Comparison of ENCODE assay signal across 8 mouse cellular contexts in genomic region chr1:134298636-134299411, GRCm38 (mm10). TPM values are rescaled to one million over a fixed set of nuclear protein-coding genes. Genes with fewer than 3 reads are reported as not detected.
DNase-seq lines count a peak whose midpoint lies in the region; ATAC-seq and TF ChIP-seq lines count a peak whose summit lies in the region.

No protein-coding gene starts in this region.

- peak; percentile 24; the same call in 1 of the 2 replicates for TF ChIP-seq POLR2A in testis, adult 2 months (IDR thresholded peaks at IDR 0.05; ENCODE audit: control insufficient read depth, low read depth, low read length)

- H3K4me2 ChIP-seq in kidney, postnatal 0 days (ENCODE audit: low read length): peak overlapping the region; percentile 93

- no peaks in the 10 kb centered on the region for H3K36me3 ChIP-seq in kidney, postnatal 0 days (ENCODE audit: insufficient read depth, low read length)
- H3K36me3 ChIP-seq in testis, adult 2 months (ENCODE audit: control insufficient read depth, insufficient read depth, low read length): no peaks in the 10 kb centered on the region

- ATAC-seq in kidney, postnatal 0 days (replicated peaks; ENCODE audit: low FRiP score, low read depth): peak; percentile 50
- ATAC-seq in megakaryocyte progenitor cell, adult 5-6 weeks (replicated peaks; ENCODE audit: poor library complexity): peak; percentile 51

- DNase-seq in right cerebral cortex, postnatal 4 days: peak; percentile 38
- DNase-seq in right cerebral cortex, postnatal 10 days (ENCODE audit: low spot score in 2 of 2): no peak
- DNase-seq in cerebellum, postnatal 10 days: peak; percentile 57 to 59
- DNase-seq in heart, adult 9 months (ENCODE audit: low spot score in 2 of 2): peak; percentile 34 to 38
- peak; percentile 39 for DNase-seq in kidney, postnatal 0 days (ENCODE audit: low spot score)
- no peak for DNase-seq in right cerebral cortex, adult 2 months (ENCODE audit: low spot score in 2 of 2)

- H3K27ac ChIP-seq in kidney, postnatal 0 days: no peak overlapping the region
- no peak overlapping the region for H3K27ac ChIP-seq in testis, adult 2 months (ENCODE audit: control insufficient read depth, insufficient read depth, low read depth, low read length)

- WGBS in kidney, postnatal 0 days: 5% methylated on average over 43 of the region's 59 CpGs

- peak overlapping the region; percentile 41 for H3K4me3 ChIP-seq in kidney, postnatal 0 days (replicated peaks; ENCODE audit: low read depth, low read length)
- H3K4me3 ChIP-seq in testis, adult 2 months (ENCODE audit: control insufficient read depth, low read depth, low read length): peak overlapping the region; percentile 79

- 0 out of 2 replicates have a peak, but pooled peaks cover 8% of the 10 kb centered on the region for H3K4me1 ChIP-seq in kidney, postnatal 0 days (replicated peaks; ENCODE audit: insufficient read depth, low read length)
- H3K4me1 ChIP-seq in testis, adult 2 months (ENCODE audit: control insufficient read depth, insufficient read depth, low read length): peaks cover 7% of the 10 kb centered on the region

- TF ChIP-seq CTCF in kidney, postnatal 0 days (IDR thresholded peaks at IDR 0.05; ENCODE audit: low read depth): no peak
- no peak for TF ChIP-seq CTCF in testis, adult 2 months (IDR thresholded peaks at IDR 0.05; ENCODE audit: control insufficient read depth, insufficient read depth, insufficient replicate concordance, low read depth, low read length)

- H3K27me3 ChIP-seq in kidney, postnatal 0 days (ENCODE audit: insufficient read depth, low read length): 0 out of 2 replicates have a peak, but pooled peaks cover 3% of the 10 kb centered on the region
- H3K27me3 ChIP-seq in testis, adult 2 months (ENCODE audit: control insufficient read depth, insufficient read depth, low read length): no peaks in the 10 kb centered on the region; the same call in 1 of the 2 replicates

- H3K9me3 ChIP-seq in kidney, postnatal 0 days (replicated peaks; ENCODE audit: low read length): no peaks in the 10 kb centered on the region

- peak overlapping the region; percentile 57 for H3K9ac ChIP-seq in kidney, postnatal 0 days (ENCODE audit: low read depth, low read length)

RNA-seq across cellular contexts. Expression of gene Myog, which starts 9.0 kb away (rescaled TPM):
- 0.08 TPM in 1 of 2 replicates, not detected in the other for polyA plus RNA-seq in kidney, postnatal 0 days (2015; fragmentation: Nextera tagmentation; extraction: Ambion mirVana)
- not detected in 2 replicates for total RNA-seq in megakaryocyte progenitor cell, adult 5-6 weeks (2015)
- total RNA-seq in megakaryocyte progenitor cell, adult 5-6 weeks (2017): not detected in 2 replicates
- polyA plus RNA-seq in testis, adult 2 months (2012; rRNA removed): 0.11 TPM in 1 of 2 replicates, not detected in the other

RNA-seq across cellular contexts. Expression of gene Ppfia4, which starts 33.9 kb away (rescaled TPM):
- polyA plus RNA-seq in kidney, postnatal 0 days (2015; fragmentation: Nextera tagmentation; extraction: Ambion mirVana): 2.0 and 2.3 TPM in 2 replicates
- total RNA-seq in megakaryocyte progenitor cell, adult 5-6 weeks (2015): 3.1 and 6.1 TPM in 2 replicates
- 5.3 and 6.5 TPM in 2 replicates for total RNA-seq in megakaryocyte progenitor cell, adult 5-6 weeks (2017)
- 5.1 and 5.7 TPM in 2 replicates for polyA plus RNA-seq in testis, adult 2 months (2012; rRNA removed)

Comparison
In these comparisons a context has a peak if more than half of its experiments do, and no peak if none do; other contexts are left out.
1. DNase-seq: peak in right cerebral cortex, postnatal 4 days (single experiment), cerebellum, postnatal 10 days (2 of 2), heart, adult 9 months (2 of 2) and kidney, postnatal 0 days (single experiment); none in right cerebral cortex, postnatal 10 days (0 of 2) and right cerebral cortex, adult 2 months (0 of 2).